Mouse (Mus musculus): ENCODE results near the gene Lrrc75b. TPM values are rescaled to one million over a fixed set of nuclear protein-coding genes. Genes with fewer than 3 reads are reported as not detected.

Lrrc75b gene
- polyA plus RNA-seq, 1 experiment from 2014 or later = not detected

- Histone ChIP-seq H3K4me3 (ENCODE audit: inconsistent target) (no peak overlapping the region), H3K79me2 (ENCODE audit: inconsistent target) (no peaks in the 10 kb centered on the region), H3K36me3 (ENCODE audit: inconsistent target) (no peaks in the 10 kb centered on the region), H3K27ac (no peak overlapping the region)
- 37% methylated on average over 6 of the region's 6 CpGs for WGBS (ENCODE audit: missing documents)
Observed at GRCm38 (mm10) chr10:75560549-75560899, 394 bp upstream of the Lrrc75b start.

GRCm38 (mm10) chr10:75559041-75559675, 972 bp downstream of the Lrrc75b start:
- WGBS (ENCODE audit: missing documents) = 31% methylated on average over 13 of the region's 14 CpGs
- no peak overlapping the region for H3K4me3 ChIP-seq (ENCODE audit: inconsistent target)
- H3K79me2 ChIP-seq (ENCODE audit: inconsistent target) = no peaks in the 10 kb centered on the region
- H3K36me3 ChIP-seq (ENCODE audit: inconsistent target) = no peaks in the 10 kb centered on the region
- H3K27ac ChIP-seq = no peak overlapping the region

- no peaks in the 10 kb centered on the region for H3K79me2 ChIP-seq (ENCODE audit: inconsistent target)
- WGBS (ENCODE audit: missing documents) = 84% methylated on average over 3 of the region's 3 CpGs
- no peak overlapping the region for H3K4me3 ChIP-seq (ENCODE audit: inconsistent target)
- no peak overlapping the region for H3K27ac ChIP-seq
- no peaks in the 10 kb centered on the region for H3K36me3 ChIP-seq (ENCODE audit: inconsistent target)
Observed at GRCm38 (mm10) chr10:75558515-75558914, 1.6 kb downstream of the Lrrc75b start.

- Histone ChIP-seq H3K79me2 (ENCODE audit: inconsistent target) (no peaks in the 10 kb centered on the region), H3K27ac (no peak overlapping the region), H3K36me3 (ENCODE audit: inconsistent target) (no peaks in the 10 kb centered on the region), H3K4me3 (ENCODE audit: inconsistent target) (no peak overlapping the region)
- 97% methylated on average over 9 of the region's 9 CpGs for WGBS (ENCODE audit: missing documents)
Observed at GRCm38 (mm10) chr10:75556026-75556425, 4.1 kb downstream of the Lrrc75b start.

GRCm38 (mm10) chr10:75555557-75555956, 4.6 kb downstream of the Lrrc75b start:
- 95% methylated on average over 6 of the region's 6 CpGs for WGBS (ENCODE audit: missing documents)
- Histone ChIP-seq H3K27ac (no peak overlapping the region), H3K4me3 (ENCODE audit: inconsistent target) (no peak overlapping the region), H3K79me2 (ENCODE audit: inconsistent target) (no peaks in the 10 kb centered on the region), H3K36me3 (ENCODE audit: inconsistent target) (no peaks in the 10 kb centered on the region)

GRCm38 (mm10) chr10:75554090-75554489, 6.0 kb downstream of the Lrrc75b start:
- no peak overlapping the region for H3K27ac ChIP-seq
- 56% methylated on average over 7 of the region's 8 CpGs for WGBS (ENCODE audit: missing documents)
- no peaks in the 10 kb centered on the region for H3K79me2 ChIP-seq (ENCODE audit: inconsistent target)

GRCm38 (mm10) chr10:75552701-75553450, 7.3 kb downstream of the Lrrc75b start:
- no peaks in the 10 kb centered on the region for H3K79me2 ChIP-seq (ENCODE audit: inconsistent target)
- H3K27ac ChIP-seq = no peak overlapping the region
- WGBS (ENCODE audit: missing documents) = 96% methylated on average over 13 of the region's 13 CpGs
- no peak overlapping the region for H3K4me3 ChIP-seq (ENCODE audit: inconsistent target)
- H3K36me3 ChIP-seq (ENCODE audit: inconsistent target) = no peaks in the 10 kb centered on the region

More at GRCm38 (mm10) chr10:75554090-75554489, 6.0 kb downstream of the Lrrc75b start:
- H3K36me3 ChIP-seq (ENCODE audit: inconsistent target) = no peaks in the 10 kb centered on the region
- no peak overlapping the region for H3K4me3 ChIP-seq (ENCODE audit: inconsistent target)

- Histone ChIP-seq H3K27ac (no peak overlapping the region), H3K36me3 (ENCODE audit: inconsistent target) (no peaks in the 10 kb centered on the region), H3K4me3 (ENCODE audit: inconsistent target) (no peak overlapping the region), H3K79me2 (ENCODE audit: inconsistent target) (no peaks in the 10 kb centered on the region)
- WGBS (ENCODE audit: missing documents) = 96% methylated on average over 2 of the region's 2 CpGs
Observed at GRCm38 (mm10) chr10:75552106-75552505, 8.0 kb downstream of the Lrrc75b start.

- Histone ChIP-seq H3K79me2 (ENCODE audit: inconsistent target) (no peaks in the 10 kb centered on the region), H3K4me3 (ENCODE audit: inconsistent target) (no peak overlapping the region), H3K27ac (no peak overlapping the region), H3K36me3 (ENCODE audit: inconsistent target) (no peaks in the 10 kb centered on the region)
- WGBS (ENCODE audit: missing documents) = 14% methylated on average over 12 of the region's 12 CpGs
Observed at GRCm38 (mm10) chr10:75551175-75551574, 9.0 kb downstream of the Lrrc75b start.

- H3K4me3 ChIP-seq (ENCODE audit: inconsistent target) = no peak overlapping the region
- no peaks in the 10 kb centered on the region for H3K36me3 ChIP-seq (ENCODE audit: inconsistent target)
- 78% methylated on average over 7 of the region's 7 CpGs for WGBS (ENCODE audit: missing documents)
- no peaks in the 10 kb centered on the region for H3K79me2 ChIP-seq (ENCODE audit: inconsistent target)
- H3K27ac ChIP-seq = no peak overlapping the region
Observed at GRCm38 (mm10) chr10:75549886-75550285, 10.2 kb downstream of the Lrrc75b start.

- H3K4me3 ChIP-seq (ENCODE audit: inconsistent target) = no peak overlapping the region
- H3K27ac ChIP-seq = no peak overlapping the region
- H3K79me2 ChIP-seq (ENCODE audit: inconsistent target) = no peaks in the 10 kb centered on the region
- H3K36me3 ChIP-seq (ENCODE audit: inconsistent target) = no peaks in the 10 kb centered on the region
- 89% methylated on average over 14 of the region's 14 CpGs for WGBS (ENCODE audit: missing documents)
Observed at GRCm38 (mm10) chr10:75548486-75548885, 11.6 kb downstream of the Lrrc75b start.

GRCm38 (mm10) chr10:75547901-75548300, 12.2 kb downstream of the Lrrc75b start:
- Histone ChIP-seq H3K36me3 (ENCODE audit: inconsistent target) (no peaks in the 10 kb centered on the region), H3K79me2 (ENCODE audit: inconsistent target) (no peaks in the 10 kb centered on the region), H3K27ac (no peak overlapping the region), H3K4me3 (ENCODE audit: inconsistent target) (no peak overlapping the region)
- 83% methylated on average over 7 of the region's 7 CpGs for WGBS (ENCODE audit: missing documents)

GRCm38 (mm10) chr10:75536123-75536522, 24.0 kb downstream of the Lrrc75b start:
- 95% methylated on average over 5 of the region's 5 CpGs for WGBS (ENCODE audit: missing documents)
- Histone ChIP-seq H3K79me2 (ENCODE audit: inconsistent target) (peaks cover 8% of the 10 kb centered on the region; the same call in 1 of the 2 replicates), H3K27ac (no peak overlapping the region), H3K4me3 (ENCODE audit: inconsistent target) (no peak overlapping the region), H3K36me3 (ENCODE audit: inconsistent target) (peaks cover 39% of the 10 kb centered on the region)

GRCm38 (mm10) chr10:75535423-75535822, 24.7 kb downstream of the Lrrc75b start:
- H3K4me3 ChIP-seq (ENCODE audit: inconsistent target) = no peak overlapping the region
- no peak overlapping the region for H3K27ac ChIP-seq
- peaks cover 15% of the 10 kb centered on the region; the same call in 1 of the 2 replicates for H3K79me2 ChIP-seq (ENCODE audit: inconsistent target)
- WGBS (ENCODE audit: missing documents) = 86% methylated on average over 2 of the region's 2 CpGs
- peaks cover 39% of the 10 kb centered on the region for H3K36me3 ChIP-seq (ENCODE audit: inconsistent target)

GRCm38 (mm10) chr10:75534934-75535333, 25.2 kb downstream of the Lrrc75b start:
- Histone ChIP-seq H3K79me2 (ENCODE audit: inconsistent target) (peaks cover 20% of the 10 kb centered on the region; the same call in 1 of the 2 replicates), H3K27ac (no peak overlapping the region), H3K4me3 (ENCODE audit: inconsistent target) (no peak overlapping the region), H3K36me3 (ENCODE audit: inconsistent target) (peaks cover 39% of the 10 kb centered on the region)
- 93% methylated on average over 5 of the region's 8 CpGs for WGBS (ENCODE audit: missing documents)

All from macrophage (primary cell).